Mouse (Mus musculus) left cerebral cortex, postnatal 4 days (tissue): Measurements from ENCODE around the gene Mapt. TPM values are rescaled to one million over a fixed set of nuclear protein-coding genes. Genes with fewer than 3 reads are reported as not detected.

Experiments used
- DNase-seq: peaks from one replicate; pipeline ENCODE4 v3.0.0-alpha.2; 2022
- intact Hi-C: fragments of 180-260 bp; cut with DNase I; formaldehyde crosslinking; loops from one replicate; pipeline ENCODE4 v1.15.1; 2025
- microRNA-seq: library from miRNA; unstranded; fragments of <30 nt; microRNA quantifications from one replicate; pipeline ENCODE4 v1.2.0, GENCODE M21; 2022
- total RNA-seq, 2 experiments: library from RNA; stranded (reverse); gene quantifications; 2 replicates each; pipeline ENCODE4 v1.2.3; 2021

The Mapt gene
- total RNA-seq, 2 experiments from 2014 or later: 1,229 to 1,264 TPM

DNA sequence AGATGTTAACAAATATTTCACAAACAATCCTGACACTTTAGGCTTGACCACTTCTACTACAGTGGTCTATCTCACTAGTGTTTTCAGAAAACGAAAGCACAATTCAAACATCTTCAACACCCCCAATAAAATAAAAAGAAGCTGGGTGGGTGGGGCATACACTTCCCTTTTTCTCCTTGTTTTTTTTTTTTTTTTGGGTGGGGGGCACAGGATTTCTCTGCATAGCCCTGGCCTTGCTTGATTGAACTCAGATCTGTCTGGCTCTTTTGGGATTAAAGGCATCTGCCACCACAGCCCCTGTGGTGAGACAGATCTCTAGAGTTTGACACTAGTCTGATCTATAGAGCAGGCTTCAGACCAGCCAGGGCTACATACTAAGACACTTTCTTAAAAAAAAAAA is 131.5 kb downstream of the Mapt start:
- DNase-seq: no peak
- intact Hi-C loops: no loop called here

- intact Hi-C loops: no loop called here
- DNase-seq: no peak
These were observed 132.8 kb downstream of the Mapt start for GRCm38 (mm10) chr11:104363823-104364600.

- intact Hi-C loops: no loop called here
These were observed 136.4 kb downstream of the Mapt start for GRCm38 (mm10) chr11:104367486-104368190.

GRCm38 (mm10) chr11:104376291-104376690 is 145.1 kb downstream of the Mapt start:
- no peak for DNase-seq
- intact Hi-C loops: no loop called here

More at GRCm38 (mm10) chr11:104367486-104368190, 136.4 kb downstream of the Mapt start:
- DNase-seq: no peak

GRCm38 (mm10) chr11:104379635-104380034 is 148.4 kb downstream of the Mapt start:
- intact Hi-C loops: no loop called here
- no peak for DNase-seq

Small RNA genes lying within 50 kb of the gene (microRNA-seq; reads per million reads assigned to microRNA genes)
- not detected for gene Gm47310

Other genes with a start within 250 kb of the Mapt start
- 10 to 100 TPM; 23.8 to 26.0 TPM for gene Crhr1, start 98.5 kb upstream of the Mapt start, total RNA-seq
- not detected for gene Sppl2c, start 45.1 kb upstream of the Mapt start, total RNA-seq
- 10 to 100 TPM; 74.9 to 79.6 TPM for gene Kansl1, start 237.5 kb downstream of the Mapt start, total RNA-seq